Mouse (Mus musculus): ENCODE measurements around the gene Hlf.

GRCm38 (mm10) chr11:90417921-90418320 lies 27.2 kb upstream of the Hlf start:
- TF ChIP-seq CTCF (IDR thresholded peaks at IDR 0.05; ENCODE audit: extremely low read depth, insufficient read depth, insufficient read length, insufficient replicate concordance), result no peak
- TF ChIP-seq POLR2A (IDR thresholded peaks at IDR 0.05; ENCODE audit: low read depth, low read length), result no peak

Data from spleen, adult 2 months (tissue).